Mouse (Mus musculus): Measurements from ENCODE around the gene Galt.

- TF ChIP-seq POLR2A (IDR thresholded peaks at IDR 0.05; ENCODE audit: low read depth, low read length) (no peak), NRF1 (IDR thresholded peaks at IDR 0.05; ENCODE audit: low read depth, low read length) (0 out of 2 replicates have a peak, but pooled peaks have one; percentile 17)
Measured at GRCm38 (mm10) chr4:41740380-41741157, 14.5 kb upstream of the Galt start.

Data from CH12.LX (cell line).